Mouse (Mus musculus) lung, adult 2 months (tissue): ENCODE results near the gene Plxna2. TPM values are rescaled to one million over a fixed set of nuclear protein-coding genes. Genes with fewer than 3 reads are reported as not detected.

ENCODE experiments used
- DNase-seq: peaks from one replicate; pipeline ENCODE4 v3.0.0; 2022
- H3K4me1 ChIP-seq: fragments of 200-500 bp; 2 replicates; pipeline ENCODE4 v1.6.1; 2011; ENCODE audit warnings: low read length; ENCODE audit not compliant: control insufficient read depth, insufficient read depth
- H3K4me3 ChIP-seq: fragments of 200-500 bp; replicated peaks from 2 replicates; pipeline ENCODE3; 2011; ENCODE audit warnings: low read depth, mild to moderate bottlenecking, control low read depth, low read length; ENCODE audit errors: extremely low read depth
- CTCF ChIP-seq: fragments of 200-500 bp; IDR thresholded peaks from 2 replicates; pipeline ENCODE4 v1.5.1; 2011; ENCODE audit warnings: mild to moderate bottlenecking, low read length, control low read depth; ENCODE audit not compliant: insufficient read depth
- POLR2A ChIP-seq: fragments of 200-500 bp; IDR thresholded peaks from 2 replicates; pipeline ENCODE4 v1.6.1; 2011; ENCODE audit warnings: low read depth, mild to moderate bottlenecking, control low read depth, low read length, borderline replicate concordance; ENCODE audit errors: extremely low read depth
- WGBS: fragments of 180-500 bp; shearing (Covaris S2); methylation state at CpG from one replicate; pipeline ENCODE4 v1.1.7; 2018; 5-methylcytosine and 5-hydroxymethylcytosine counted together
- polyA plus RNA-seq: library from polyadenylated mRNA; depleted of rRNA; stranded (reverse); fragments of >200 nt; gene quantifications from 2 replicates; pipeline ENCODE4 v1.2.3, GENCODE M21; 2012

Plxna2 gene
- polyA plus RNA-seq, 1 experiment = 12.8 TPM

DNA sequence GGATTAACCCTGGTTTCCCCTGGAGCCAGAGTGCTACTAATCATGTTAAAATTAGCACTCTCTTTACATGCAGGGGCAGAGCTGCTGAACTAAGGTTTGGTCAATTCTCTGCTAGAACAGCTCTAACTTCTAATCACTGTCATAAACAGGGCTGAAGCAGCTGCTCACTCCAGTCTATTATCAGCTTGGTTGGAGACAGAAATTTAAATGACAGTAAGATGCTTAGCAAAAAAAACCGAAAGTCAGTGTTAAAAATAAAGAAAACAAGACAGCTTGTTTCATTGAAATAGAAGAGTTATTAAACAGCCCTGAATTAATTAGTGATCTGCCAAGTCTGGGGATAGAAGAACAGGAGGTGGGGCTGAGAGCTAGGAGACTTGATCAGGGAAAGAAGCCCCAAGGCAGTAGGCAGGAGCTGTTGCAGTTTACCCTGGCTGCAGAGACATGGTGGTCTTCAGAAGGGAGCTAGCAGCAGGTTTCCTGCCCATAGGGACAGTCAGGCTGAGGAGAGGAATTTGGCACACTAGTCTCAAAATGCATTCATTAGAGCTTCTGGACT is 12.6 kb downstream of the Plxna2 start:
- DNase-seq = no peak
- H3K4me3 ChIP-seq = no peak overlapping the region
- WGBS = 76% methylated on average over 1 of the region's 1 CpGs
- H3K4me1 ChIP-seq = peaks cover 36% of the 10 kb centered on the region
- TF ChIP-seq POLR2A (no peak), CTCF (no peak)

DNA sequence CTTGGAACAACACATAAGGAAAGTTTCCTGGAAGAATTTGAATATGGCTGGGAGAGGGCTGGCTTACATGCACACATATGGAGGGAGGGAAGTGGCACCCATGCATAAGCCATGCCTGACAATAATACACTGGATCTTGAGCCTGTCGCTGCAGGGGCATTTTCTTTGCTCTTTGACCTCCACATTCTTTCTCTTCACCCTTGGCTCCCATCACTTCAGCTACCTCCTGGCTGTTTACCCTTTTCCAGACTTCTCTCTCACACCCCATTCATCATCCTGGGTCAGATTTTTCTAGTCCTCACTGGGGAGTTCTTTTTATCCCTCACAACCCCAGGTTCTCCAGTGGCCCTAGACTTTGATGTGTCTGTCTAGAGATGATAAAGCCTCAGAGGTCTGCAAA is 13.6 kb downstream of the Plxna2 start:
- no peak for DNase-seq
- WGBS = 41% methylated on average over 1 of the region's 1 CpGs
- TF ChIP-seq POLR2A = no peak
- no peak for TF ChIP-seq CTCF
- no peak overlapping the region for H3K4me3 ChIP-seq
- H3K4me1 ChIP-seq = peaks cover 28% of the 10 kb centered on the region

DNA sequence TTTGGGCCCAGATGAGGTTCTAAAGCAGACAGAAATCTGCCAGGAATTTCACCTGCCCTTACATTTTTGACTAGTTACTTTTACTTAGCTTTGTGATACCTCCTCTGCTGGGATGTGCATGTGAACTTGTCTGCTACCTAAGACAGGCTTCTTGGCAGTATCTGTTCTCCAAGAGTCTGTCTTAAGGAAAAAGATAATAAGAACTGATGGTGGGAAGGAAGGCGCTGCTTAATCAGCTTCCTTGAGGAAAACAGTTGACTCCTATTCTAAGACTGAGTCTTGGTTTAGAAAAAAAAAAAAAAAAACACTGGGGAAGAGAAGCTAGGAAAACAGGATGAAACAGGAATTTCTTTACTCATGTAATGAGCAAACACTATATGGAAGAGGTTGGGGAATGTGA is 14.0 kb downstream of the Plxna2 start:
- no peak for DNase-seq
- no peak for TF ChIP-seq POLR2A
- no peak for TF ChIP-seq CTCF
- WGBS = 87% methylated on average over 1 of the region's 1 CpGs
- Histone ChIP-seq H3K4me3 (no peak overlapping the region), H3K4me1 (peaks cover 25% of the 10 kb centered on the region)

DNA sequence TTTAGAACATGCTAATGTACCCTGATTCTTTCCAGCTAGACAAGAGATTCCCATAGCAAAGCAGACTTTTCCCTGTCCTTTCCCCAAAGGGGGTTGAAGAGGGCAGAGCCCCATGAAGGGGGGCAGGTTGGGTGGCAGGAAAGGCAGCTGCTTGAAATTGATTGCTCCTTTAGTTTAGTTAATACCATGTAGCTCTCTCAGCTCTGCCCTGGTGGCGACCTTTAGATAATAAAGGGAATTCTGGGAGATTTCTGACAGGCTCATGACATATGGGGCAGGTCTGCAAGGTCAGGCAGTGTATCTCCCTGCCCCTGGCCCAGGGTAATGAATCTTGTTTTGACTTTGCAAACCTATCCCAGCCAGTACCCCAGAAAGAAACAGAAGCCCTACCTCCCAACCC is 17.4 kb downstream of the Plxna2 start:
- H3K4me3 ChIP-seq = no peak overlapping the region
- peaks cover 13% of the 10 kb centered on the region; the same call in 1 of the 2 replicates for H3K4me1 ChIP-seq
- DNase-seq = no peak
- WGBS = 45% methylated on average over 1 of the region's 1 CpGs
- TF ChIP-seq CTCF (no peak), POLR2A (no peak)

DNA sequence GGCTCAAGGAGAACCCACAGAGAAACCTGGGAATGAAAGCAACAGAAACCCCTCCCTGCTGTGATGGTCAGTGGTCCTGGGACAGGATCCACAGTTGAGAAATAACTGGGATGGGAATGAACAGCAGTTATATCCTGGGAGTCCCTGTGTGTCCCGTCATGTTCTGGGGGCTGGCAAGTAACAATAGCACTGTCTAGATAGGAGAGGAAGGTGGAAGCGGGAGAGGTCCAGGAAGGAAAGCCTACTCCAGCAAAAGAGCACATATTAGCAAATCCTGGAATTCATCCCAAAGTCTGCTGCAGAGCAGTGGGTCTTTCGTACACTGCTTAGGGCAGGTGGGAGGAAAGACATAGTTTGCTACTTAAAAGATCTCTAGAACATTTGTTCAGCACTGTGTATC is 17.9 kb downstream of the Plxna2 start:
- no peak for DNase-seq
- H3K4me3 ChIP-seq = no peak overlapping the region
- peaks cover 13% of the 10 kb centered on the region; the same call in 1 of the 2 replicates for H3K4me1 ChIP-seq
- TF ChIP-seq POLR2A (no peak), CTCF (no peak)
- 38% methylated on average over 3 of the region's 3 CpGs for WGBS

DNA sequence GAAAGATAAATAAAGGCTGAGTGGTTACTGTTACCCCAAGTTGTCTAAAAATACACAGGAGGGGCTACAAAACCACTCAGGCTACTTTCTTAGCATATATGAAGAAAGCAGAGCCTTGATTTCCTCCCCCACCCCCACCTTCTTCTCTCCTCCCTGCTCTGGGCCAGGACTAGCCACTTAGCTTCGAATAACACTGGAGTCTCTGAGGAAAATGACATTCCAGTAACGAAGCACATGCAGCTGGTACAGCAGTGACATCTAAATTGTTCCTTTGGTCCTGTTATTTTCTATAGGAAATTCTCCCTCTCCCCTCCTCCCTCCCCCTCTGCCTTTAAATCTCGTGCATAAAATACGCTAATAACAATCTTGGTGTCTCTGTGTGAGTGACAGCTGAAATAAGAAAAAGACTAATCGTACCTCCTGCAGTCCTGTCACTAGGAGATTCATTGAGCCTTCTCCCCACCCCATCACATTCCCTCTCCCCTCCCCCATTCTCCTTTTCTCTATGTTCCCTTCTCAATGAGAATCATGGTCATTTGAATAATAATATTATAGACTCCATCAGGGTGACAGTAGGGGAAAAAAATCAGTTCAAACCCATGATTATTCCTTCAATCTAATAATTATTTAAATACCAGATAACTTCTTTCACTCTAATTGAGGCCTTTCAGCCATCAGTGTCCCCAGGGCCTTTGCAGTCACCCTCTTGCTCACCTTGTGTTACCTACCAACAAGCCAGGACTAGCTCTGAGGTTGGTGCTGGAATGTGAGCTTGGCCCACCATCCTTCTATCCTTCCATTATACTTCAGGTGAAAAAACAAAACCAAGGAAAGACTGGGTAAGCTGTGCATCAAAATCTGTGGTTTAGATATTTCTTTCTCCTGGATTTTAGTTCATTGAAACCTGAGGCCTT is 19.6 kb downstream of the Plxna2 start:
- Histone ChIP-seq H3K4me3 (no peak overlapping the region), H3K4me1 (peaks cover 20% of the 10 kb centered on the region)
- WGBS = 57% methylated on average over 5 of the region's 5 CpGs
- TF ChIP-seq POLR2A (no peak), CTCF (no peak)
- DNase-seq = no peak

DNA sequence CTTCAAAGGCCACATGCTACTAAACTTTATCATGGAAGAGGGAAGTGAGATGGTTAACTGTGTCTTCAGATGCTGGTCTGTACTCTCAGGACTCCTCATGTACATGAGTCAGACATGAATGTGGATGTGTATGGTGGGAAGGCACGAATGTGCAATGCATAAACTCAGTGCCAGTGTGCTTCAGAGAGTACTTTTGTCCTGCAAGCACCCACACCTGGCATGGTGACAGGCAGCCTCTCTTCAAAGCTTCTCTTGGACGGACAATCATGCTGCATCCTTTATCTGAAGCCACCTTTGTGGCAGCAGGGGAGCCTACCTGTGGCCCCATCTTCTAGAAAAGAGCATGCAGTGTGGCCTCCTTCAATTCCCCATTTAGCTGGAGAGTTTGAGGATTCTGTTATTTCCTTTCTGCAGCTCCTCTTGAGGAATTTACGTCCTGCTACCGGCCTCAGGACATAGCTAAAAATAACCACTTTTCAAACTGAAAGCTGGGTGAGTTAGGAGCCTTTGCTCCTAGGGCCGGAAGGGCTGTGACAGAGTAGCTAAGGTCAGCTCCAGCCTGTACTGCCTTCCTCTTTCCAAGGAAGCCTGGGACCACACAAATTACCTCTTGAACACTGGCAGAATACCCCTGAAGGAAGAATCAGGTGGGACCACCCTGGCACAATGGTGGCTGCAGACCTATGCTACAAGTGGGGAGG is 23.7 kb downstream of the Plxna2 start:
- H3K4me1 ChIP-seq = peaks cover 20% of the 10 kb centered on the region
- no peak for DNase-seq
- no peak overlapping the region for H3K4me3 ChIP-seq
- 16% methylated on average over 5 of the region's 5 CpGs for WGBS
- TF ChIP-seq POLR2A = no peak
- no peak for TF ChIP-seq CTCF

DNA sequence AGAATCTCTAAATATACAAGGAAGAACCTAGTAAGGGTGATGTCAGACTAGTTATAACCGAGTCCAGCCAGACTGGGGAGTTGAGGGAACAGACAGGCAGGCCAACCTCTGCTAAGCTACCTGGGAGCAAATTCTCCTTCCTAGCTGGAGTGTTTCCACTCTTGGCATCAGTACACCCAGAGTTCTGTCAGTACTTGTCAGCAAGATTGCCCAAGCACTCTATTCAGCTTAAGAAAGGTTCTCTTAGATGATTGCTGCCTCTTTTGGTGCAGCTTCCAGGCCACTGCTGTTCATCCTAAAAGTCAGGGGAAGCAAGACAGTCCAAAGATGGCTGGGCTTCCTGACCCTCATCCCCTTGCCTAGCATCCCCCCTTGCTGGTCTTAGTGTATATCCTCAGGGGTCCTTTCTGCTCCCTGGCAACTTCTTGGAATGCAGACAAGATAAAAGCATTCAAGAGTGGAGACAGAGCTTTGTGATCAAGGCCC is 24.3 kb downstream of the Plxna2 start:
- Histone ChIP-seq H3K4me1 (peaks cover 22% of the 10 kb centered on the region), H3K4me3 (no peak overlapping the region)
- TF ChIP-seq POLR2A (no peak), CTCF (no peak)
- no peak for DNase-seq
- WGBS = 15% methylated on average over 1 of the region's 1 CpGs

DNA sequence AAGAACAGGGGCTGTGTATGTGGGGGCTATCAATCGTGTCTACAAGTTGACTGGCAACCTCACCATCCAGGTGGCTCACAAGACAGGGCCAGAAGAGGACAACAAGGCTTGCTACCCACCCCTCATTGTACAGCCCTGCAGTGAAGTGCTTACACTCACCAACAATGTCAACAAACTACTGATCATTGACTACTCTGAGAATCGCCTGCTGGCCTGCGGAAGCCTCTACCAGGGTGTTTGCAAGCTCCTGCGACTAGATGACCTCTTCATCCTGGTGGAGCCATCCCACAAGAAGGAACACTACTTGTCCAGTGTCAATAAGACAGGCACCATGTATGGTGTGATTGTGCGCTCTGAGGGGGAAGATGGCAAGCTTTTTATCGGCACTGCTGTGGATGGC is 25.9 kb downstream of the Plxna2 start:
- 82% methylated on average over 6 of the region's 6 CpGs for WGBS
- Histone ChIP-seq H3K4me3 (no peak overlapping the region), H3K4me1 (peaks cover 22% of the 10 kb centered on the region)
- no peak for DNase-seq
- no peak for TF ChIP-seq POLR2A
- TF ChIP-seq CTCF = no peak

DNA sequence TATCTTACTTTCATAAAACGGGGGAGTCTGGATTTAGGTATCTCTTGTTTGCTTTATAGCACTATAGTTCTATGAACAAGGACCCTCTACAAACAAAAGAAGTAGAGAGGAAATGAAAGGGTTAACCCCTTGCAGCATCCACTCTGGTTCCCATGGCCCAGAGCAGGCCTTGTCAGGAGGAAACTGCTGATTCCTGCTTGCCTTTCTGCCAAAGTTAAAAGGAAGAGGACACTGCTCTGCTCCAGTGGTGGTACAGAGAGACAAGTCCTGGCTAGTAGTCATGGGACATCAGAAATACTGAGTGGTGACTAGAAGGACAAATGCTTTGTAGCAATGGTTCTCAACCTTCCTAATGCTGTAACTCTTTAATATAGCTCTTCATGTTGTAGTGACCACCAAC is 27.9 kb downstream of the Plxna2 start:
- WGBS = 59% methylated on average over 1 of the region's 1 CpGs
- no peak for DNase-seq
- TF ChIP-seq POLR2A (no peak), CTCF (no peak)
- peaks cover 21% of the 10 kb centered on the region for H3K4me1 ChIP-seq
- no peak overlapping the region for H3K4me3 ChIP-seq
